Mouse (Mus musculus): ENCODE results near the gene Fnbp1l.

The Fnbp1l gene

DNA sequence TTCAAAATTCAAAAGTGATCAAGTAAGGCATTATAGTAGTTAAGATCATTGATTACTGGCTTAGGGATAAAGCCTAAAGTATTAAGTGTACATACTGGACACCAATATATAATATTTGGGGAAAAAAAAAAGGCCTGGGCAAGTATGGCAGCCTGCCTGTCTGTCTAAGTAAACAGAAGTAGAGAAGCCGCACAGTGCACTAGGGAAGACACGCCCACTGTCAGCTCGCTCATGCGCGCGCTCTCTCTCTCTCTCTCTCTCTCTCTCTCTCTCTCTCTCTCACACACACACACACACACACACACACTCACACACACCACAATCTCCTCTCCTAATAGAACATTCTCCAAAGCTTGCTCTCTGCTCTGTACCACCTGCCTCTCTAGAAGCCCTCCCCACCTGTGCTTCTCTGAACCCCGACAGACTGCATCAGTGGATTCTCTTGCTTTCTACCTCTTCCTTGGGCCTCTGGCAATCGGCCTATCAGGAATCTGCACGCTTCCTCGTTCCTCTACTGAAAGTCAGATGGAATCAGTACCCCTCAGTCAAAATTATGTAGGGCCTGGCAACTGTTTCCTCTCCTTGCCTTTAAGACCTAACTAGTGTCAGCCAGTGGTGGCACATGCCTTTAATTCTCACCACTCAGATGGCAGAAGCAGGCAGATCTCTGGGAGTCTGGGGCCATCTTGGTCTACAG lies 13.3 kb downstream of the Fnbp1l start:
- no peak for DNase-seq (ENCODE audit: low read depth, low spot score)

DNA sequence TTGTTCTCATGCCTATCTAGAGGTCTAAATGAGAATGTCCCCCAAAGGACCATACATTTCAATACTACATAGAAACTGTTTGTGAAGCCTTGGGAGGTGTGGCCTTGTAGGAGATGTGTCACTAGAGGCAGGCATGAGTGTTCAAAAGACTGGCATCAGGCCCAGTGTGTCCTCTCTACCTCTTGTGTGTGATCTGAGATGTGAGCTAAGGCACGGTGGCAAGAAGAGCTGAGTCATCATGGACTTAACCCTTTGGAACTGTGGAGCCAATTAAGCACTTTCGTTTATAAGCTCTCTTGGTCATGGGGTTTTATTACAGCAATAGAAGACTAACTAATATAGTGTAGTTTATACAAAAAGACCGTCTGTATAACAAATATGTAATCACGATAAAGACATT lies 16.3 kb downstream of the Fnbp1l start:
- DNase-seq (ENCODE audit: low read depth, low spot score): no peak

DNA sequence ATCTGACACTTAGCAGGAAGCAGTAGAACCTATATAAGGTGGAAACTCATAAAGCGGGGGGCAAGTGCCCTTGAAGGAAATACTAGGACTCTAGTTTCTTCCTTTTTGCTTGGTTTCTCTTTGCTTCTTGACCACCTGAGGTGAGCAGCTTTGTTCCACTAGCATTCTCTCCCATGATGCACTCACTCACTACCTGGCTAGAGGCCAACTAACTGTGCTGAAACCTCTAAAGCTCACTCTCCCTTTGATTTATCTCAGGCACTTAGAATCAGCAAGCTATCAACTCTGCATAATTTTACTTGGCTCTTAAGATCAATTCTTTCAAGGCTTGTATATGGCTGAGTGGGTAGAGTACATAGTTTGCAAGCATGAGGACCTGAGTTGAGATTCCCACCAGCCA lies 17.1 kb downstream of the Fnbp1l start:
- DNase-seq (ENCODE audit: low read depth, low spot score): no peak

DNA sequence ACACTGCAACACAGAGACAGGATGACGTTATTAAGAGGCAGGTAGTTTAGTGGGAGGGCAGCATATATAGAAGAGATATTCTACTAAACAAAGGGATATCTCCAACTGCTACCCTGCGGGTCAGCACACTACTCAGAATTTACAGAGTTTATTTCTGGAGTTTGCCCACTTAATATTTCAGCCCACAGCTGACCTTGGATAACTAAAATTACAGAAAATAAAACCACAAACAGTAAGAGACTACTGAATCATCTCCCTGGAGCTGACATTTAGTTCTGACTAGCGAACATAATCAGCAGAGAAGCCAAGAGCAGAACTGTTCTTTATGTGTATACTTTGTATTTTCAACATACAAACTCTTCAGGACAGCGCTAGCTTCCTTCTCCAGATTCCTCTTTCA lies 20.2 kb downstream of the Fnbp1l start:
- DNase-seq (ENCODE audit: low read depth, low spot score): no peak

DNA sequence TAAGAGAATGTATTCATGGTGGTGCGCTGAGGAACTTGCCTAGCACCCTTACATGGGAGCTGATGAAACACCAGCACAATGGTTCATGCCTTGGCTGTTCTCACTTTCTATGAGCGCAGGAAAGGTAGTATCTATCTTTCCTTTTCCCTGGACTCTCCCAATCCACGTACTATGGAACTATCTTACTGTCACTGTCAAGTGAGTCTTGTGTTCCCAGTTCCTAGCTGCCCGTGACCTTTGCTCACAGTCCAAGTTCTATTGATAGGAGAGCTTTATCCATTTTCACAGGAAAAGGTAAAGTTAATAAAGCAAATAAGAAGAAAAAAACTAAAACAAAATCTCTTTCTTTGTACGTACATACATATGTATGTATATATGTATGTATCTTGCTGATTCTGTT lies 28.7 kb downstream of the Fnbp1l start:
- DNase-seq (ENCODE audit: low read depth, low spot score): no peak

DNA sequence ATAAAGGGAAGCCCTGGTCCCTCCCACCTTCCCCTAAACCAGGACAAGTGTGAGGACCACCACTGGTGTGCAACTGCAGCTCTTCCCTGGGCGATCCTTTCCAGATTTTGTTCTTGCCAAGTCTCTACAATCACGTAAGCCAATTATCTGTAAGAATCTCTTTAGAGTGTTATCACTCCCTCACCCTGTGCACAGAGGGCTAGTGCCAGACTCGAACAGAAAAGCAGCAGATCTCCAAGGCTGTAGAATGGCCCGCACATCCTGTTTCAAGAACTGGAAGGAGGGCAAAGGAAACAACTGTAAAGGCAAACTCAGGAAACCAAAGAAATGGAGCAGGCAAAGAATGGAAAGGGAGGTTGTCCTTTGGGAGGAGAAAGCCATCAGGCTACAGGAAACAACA lies 29.2 kb downstream of the Fnbp1l start:
- DNase-seq (ENCODE audit: low read depth, low spot score): no peak

DNA sequence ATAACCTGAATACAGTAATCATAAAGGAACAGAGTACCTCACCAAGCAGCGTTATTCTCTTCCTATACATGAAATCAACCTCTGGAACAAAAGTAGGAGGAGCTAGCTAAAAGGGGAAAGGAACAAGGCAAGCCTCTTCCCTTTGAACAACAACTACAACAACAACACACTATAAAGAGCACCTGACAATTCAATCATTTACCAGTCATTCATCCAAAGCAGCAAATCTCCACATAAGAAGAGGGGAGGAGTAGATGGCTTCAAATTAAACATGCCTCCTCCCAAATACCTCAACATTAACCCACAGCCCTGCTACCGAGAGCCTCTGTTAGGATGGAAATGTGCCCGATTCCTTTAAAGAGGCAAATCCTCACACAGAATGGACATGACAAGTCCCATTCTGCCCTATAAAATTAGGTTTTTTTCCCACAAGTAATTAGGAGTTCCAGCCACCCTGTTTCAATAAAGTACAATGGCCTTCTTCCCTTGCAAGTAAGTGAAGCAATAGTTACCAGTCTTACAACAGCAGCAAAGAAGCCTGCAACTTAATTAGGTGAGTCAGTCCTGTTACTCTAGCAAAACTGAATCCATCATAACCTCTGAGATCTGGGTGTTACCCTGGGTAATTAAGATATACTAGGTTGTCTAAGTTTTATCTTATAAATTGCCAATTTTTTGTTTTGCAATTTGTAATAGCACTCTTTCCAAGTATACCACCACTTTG lies 32.4 kb downstream of the Fnbp1l start:
- DNase-seq (ENCODE audit: low read depth, low spot score): no peak

DNA sequence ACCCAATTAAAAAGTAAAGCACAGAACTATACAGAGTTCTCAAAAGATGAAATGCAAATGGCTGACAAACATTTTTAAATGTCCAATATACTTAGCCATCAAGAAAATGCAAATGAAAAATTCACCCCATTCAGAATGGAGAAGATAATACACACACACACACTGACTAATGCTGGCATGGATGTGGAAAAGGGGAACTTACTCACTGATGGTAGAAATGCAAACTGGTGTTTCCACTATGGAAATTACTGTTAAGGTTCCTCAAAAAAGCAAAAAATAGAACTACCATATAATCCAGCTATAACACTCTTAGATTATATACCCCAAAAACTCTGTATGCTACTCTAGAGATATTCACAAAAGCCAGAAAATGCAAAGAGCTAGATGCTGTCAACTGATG lies 42.2 kb downstream of the Fnbp1l start:
- no peak for DNase-seq (ENCODE audit: low read depth, low spot score)

DNA sequence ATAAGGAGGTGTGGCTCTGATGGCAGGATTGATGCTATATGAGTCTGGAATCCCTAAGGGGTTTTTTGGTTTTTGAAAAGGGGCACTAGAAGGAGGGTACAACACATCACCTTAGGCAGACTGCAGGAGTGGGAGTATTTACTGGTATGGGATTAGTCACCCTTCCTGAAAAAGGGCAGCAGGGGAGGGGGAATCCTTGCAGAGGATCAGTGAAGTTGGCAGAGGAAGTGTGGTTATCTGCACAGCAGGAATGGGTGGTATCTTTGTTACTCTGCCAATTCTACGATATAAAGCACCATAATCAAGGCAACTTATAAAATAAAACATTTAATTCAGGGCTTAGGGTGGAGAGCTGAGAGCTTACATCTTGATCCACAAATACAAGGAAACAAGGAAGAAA lies 44.6 kb downstream of the Fnbp1l start:
- DNase-seq (ENCODE audit: low read depth, low spot score): no peak

DNA sequence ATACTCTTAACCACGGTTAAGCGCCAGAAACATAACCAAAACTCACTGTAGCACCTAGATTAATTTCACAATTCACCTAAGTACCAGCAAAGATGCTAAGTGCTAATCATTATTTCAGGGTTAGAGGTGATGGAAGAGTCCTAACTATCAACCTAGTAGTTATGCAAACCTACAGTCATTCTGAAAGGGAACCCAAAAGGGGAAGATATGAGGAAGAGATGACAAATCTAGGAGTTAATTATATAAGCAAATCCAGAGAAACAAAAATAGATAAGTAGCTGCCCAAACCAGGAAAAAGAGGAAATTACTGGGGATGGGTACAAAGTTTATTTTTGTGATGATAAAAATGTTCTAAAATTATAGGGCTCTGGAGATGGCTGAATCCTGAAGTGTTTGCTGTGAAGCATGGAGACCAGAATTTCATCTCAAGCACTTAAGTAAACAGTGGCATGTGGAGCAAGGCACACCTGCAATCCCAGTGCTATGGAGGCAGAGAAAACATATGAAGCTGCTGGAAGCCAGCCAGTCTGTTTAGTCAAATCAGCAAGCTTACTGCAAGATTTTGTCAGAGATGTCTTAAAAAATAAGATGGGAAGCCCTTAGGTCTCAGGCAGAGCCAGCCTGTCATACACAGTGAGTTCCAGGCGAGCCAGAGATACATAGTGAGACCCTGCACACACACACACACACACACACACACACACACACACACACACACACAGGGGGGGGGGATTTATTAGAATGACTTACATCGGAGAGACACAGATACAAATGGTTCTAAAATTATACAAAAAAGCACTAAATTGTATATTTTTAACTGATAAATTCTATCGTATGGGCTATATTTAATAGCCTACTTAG lies 45.9 kb downstream of the Fnbp1l start:
- peak; percentile 6 for DNase-seq (ENCODE audit: low read depth, low spot score)

DNA sequence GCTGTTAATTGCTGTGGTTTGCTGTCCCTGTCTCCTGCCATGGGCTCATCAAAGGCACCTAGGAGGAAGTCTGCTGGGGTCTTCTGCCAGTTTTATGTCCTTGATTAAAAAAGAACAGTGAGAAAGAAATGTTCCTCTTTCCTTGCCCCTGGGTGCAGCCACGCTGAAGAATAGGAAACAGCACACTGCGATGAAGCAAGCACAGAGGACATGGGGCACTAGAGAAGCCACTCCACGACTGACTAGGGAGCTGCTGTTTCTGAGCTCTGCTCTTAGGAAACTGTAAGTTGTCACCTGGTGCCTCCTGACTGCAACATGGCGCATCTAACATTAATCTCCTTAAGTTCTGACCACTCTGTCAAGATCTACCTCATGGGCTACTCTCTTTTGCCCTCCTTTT lies 53.0 kb downstream of the Fnbp1l start:
- no peak for DNase-seq (ENCODE audit: low read depth, low spot score)

DNA sequence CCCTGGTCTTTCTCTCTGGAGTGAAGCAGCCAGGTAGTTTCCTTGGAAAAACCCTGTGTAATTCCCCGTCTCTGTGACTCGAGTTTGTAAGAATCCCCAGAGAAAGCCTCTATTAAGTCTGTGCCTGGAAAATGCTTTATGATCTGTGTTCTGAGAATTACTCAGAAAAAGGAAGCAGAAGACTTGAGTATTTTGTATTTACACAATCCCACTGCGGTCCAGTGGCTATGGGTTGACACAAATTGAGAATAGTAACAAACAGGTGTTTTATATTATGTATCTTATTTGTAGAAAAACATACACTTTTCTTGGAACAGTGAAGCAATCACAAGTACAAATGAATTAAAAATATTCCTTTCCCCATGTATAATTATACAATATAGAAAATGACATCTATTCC lies 53.4 kb downstream of the Fnbp1l start:
- DNase-seq (ENCODE audit: low read depth, low spot score): no peak

DNA sequence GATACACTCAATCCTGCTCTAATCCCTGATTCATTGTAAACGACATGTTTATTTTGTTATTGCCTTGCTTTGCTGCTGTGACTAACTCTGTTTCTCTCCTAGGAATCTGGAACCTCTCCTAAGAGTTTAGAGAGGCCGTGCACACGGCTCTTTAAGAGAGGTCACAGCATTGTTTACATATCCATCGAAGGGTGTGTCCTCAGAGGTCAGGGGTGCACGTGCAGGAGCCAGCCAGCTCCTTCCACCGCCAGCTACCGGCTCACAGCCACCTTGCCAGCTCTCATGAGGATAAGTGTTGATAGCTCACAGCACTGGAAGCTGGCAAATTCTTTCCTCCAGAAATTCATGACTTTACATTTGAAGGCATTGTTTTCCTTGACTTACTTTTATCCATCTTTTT lies 54.2 kb downstream of the Fnbp1l start:
- DNase-seq (ENCODE audit: low read depth, low spot score): no peak

DNA sequence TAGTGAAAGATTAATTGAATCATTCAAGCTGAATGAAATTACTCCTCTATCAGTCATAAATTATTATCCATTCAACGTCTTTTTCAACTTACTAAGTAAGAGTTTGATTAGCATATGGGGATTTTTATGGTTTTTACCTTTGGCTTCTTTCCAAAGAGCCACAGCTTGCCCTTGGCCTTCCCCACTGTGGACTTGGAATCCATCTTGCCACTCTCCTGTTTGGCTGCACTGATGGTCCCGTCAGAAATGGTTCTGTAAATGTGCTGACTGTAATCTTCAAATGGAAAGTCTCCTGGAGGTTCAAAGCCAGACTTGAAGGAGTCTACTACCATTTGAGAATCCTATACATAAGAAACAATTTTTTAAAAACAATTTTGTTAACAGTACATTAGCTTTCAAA lies 61.7 kb downstream of the Fnbp1l start:
- no peak for DNase-seq (ENCODE audit: low read depth, low spot score)

DNA sequence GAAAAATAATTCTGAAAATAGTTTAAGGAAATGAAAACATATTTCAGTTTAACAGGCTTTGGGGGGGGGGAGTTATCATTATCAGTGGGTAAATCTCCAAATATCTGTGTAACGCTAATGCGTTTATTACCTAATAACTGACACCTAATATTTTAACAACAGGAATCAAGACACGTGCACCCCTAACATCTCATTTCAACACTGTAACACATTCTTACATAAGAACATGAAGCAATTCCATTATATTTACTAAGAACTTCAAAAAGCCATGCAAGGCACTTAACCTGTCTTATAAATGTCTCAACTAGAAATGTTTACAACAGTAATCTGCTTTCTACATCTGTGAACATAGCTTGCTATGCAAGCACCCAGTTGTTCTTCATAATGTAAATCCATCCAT lies 68.3 kb downstream of the Fnbp1l start:
- DNase-seq (ENCODE audit: low read depth, low spot score): no peak

DNA sequence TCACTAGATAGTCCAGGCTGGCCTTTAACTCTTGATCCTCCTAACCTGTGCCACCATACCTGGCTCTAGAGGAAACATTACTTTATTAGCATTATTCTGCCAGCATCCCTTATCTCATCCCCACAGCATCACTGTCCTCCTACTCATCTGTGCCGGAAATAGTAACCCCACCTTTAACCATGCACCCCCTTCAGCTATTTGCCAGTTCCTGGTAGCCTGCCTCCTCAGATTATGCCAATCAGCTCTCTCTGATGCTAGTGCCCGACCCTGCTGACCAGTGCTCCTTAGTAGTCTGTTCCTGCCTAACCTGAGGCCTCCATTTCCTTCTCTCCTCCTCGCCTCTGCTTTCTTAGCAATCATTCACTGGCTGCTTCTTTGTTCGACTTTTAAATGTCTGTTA lies 72.0 kb downstream of the Fnbp1l start:
- DNase-seq (ENCODE audit: low read depth, low spot score): no peak

DNA sequence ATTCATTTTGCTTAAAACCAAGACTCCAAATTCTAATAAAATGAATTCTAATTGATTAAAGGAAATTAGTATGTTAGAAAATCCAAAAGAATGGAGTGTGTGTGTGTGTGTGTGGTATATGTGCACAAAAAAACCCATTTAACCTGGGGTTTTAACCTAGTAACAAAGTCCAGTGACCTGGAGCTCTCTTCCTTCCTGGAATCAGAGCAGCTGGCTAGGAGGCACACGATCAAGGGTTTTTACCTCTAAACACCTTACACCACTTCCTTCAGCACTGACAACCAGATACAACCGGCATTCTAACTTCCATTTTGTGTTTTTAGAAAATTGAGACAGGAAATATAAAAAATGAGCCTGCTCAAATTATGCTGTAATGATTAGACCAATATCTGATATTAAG lies 74.2 kb downstream of the Fnbp1l start:
- DNase-seq (ENCODE audit: low read depth, low spot score): no peak

DNA sequence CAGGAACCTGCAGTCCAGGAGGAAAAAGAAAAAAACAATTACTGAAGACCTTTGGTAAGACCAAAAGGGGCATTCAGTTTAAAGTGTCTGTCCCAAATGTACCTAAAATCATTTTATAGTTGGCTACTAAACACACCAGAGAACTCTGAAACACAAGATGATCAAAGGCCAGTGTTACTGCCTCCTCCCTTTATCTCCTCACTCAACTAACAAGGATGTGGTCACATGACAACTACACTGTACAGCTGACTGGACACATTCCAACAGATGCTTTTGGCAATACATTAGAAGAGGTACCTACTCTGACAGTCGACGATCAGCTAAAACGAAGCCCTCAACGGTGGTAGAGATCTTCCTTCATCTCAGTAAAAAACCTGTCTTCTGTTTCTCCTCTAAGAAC lies 78.6 kb downstream of the Fnbp1l start:
- DNase-seq (ENCODE audit: low read depth, low spot score): no peak

DNA sequence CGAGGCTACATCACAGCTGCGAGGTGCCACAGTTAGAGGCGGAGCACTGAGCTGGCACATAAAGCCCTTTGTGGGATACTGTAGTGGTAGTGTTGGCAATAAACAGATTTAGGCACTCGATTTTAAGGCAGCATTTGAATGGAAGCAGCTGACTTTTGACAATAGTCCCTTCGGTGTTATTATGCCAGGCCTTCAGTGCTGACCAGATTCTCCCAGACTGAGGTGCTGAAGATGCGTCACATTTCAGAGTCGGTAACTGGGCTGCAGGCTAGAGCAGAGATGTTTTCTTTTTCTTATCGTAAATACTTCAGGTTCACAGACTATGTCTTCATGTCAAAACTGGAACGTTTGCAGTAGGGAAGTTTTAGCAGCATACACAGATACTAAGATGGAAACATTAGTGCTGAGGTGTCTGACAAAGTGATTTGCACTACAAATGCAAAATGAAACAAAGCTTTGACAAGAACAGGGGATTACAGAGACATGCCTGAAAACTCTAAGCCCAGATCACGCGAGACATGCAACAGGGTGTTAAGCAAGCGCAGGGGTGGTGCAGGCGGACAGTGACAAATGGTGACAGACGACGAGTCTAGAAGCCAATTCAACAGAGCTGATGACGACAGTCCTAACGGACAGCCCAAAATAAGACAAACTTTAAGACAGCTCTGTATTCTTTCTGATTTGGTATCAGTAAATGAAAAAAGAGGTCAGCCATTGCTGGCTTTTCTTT lies 79.4 kb downstream of the Fnbp1l start:
- DNase-seq (ENCODE audit: low read depth, low spot score): no peak

DNA sequence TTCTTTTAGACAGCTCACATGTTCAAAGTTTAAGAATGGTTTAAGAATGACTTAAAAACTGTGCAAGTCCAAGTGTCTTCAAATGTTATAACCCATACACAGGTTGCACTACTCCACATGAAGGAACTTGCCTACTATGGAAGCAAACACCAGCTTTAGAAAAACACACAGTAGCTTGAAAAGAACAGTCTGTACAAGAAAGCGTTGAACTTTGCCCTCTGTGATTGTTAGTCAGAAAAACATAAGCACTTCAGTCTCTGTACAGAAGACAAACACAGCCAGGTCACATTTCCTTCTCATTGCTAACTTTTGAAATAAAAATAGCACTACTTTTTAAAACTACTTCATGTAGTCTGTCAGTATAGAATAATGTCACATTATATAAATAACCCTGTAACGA lies 80.7 kb downstream of the Fnbp1l start:
- DNase-seq (ENCODE audit: low read depth, low spot score): no peak

DNA sequence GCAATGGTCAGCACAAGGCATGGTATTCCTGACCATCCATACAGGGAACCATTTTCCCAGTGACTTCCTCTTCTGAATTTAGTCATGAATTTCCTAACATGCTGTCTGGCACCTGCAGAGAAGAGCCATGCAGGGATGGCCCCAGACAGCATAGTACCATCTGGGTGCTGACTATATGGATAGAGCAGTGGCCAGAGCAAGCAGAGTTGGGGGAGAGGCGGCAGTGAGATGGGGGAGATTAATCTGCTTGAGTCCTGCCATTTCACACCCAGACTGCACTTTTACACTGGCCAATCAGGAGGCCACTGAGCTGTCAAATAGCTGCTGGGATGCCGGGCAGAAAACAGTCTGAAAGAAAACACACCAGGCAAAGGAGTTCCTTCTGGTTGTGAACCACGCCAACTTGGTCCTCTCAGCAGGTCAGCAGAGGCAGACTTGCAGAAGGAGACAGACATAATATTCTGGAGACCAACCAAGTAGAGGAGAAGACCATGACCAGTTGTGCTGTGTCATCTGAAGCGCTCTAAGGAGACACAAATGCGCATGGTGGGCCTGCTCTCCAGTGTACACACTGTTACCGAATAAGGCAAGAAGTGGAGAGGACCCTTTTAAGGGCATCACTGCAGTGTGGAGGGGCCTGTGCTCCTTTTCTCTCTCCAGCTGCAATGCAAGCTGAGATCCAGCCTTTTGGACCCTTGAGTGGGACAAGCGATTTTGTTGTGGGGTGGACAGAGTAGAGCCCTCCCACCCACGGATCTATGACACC lies 83.4 kb downstream of the Fnbp1l start:
- DNase-seq (ENCODE audit: low read depth, low spot score): no peak

Data from brain, embryonic 18.5 days (tissue).